Mouse (Mus musculus) heart, postnatal 0 days (tissue): ENCODE measurements at regions not wholly inside any gene's neighbourhood (a gene's known extent, or its start where the extent isn't known, plus 50 kb on each side); places are given as distances from the start of the nearest gene placed in this dataset.

ENCODE experiments used
- CTCF ChIP-seq: IDR thresholded peaks from 2 replicates; pipeline ENCODE4 v1.5.1; 2016; ENCODE audit warnings: antibody characterized with exemption, control low read depth, low read depth
- EP300 ChIP-seq: IDR thresholded peaks from 2 replicates; pipeline ENCODE4 v1.6.1; 2016; ENCODE audit warnings: antibody characterized with exemption, low read depth

DNA sequence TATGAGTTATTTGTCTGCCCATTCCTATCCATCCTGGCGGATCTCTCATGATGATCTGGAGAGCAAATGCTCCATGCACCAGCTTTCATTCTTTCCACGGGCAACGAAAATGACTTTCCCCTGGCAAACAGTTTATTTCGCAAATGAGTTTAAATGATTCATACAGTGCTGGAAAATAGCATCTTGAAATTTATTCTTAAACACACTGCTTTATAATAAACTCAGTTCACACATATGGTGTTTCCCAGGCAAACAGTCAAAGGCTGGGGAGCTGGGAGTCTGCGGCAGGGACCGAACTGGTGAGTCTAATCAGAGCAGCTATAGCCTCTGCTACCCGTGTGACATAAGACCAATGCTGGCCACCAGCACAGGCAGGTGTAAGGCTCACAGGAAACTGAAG is 106.8 kb downstream of the Tmem200c start:
- TF ChIP-seq CTCF (no peak), EP300 (no peak)
